Mouse (Mus musculus): Measurements from ENCODE around the gene Pomp. TPM values are rescaled to one million over a fixed set of nuclear protein-coding genes. Genes with fewer than 3 reads are reported as not detected.

Pomp gene
- polyA plus RNA-seq, 1 experiment from 2014 or later = 269 TPM

DNA sequence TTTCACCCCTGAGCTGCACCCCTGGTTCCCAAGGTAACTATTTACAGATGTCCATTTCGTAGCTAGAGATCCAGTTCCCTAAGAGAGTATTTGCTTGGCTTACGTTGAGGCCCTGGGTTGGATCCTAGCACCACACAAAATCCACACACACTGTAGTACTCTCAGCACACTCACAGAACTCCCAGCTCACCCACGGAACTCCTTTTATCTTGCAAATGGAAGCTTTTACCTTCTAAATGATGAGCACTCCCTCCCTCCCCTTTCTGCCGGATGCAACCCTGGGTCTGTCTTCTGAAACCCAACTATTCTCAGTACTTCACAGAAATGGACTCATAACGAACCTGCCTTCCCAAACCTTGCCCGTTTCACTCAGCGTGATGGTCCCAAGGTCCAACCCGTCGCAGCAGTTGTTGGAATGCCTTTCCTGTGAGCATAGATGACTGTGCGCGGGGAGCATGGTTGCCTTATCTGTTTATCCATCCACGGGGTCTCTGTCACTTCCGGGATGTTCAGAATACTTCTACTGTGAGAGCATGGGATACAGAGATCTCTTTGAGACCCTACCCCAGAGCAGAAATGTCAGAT lies 36.1 kb upstream of the Pomp start:
- H3K36me3 ChIP-seq (ENCODE audit: control insufficient read depth, insufficient read depth) = no peaks in the 10 kb centered on the region
- no peak for ATAC-seq (replicated peaks; ENCODE audit: extremely low read depth, insufficient read depth, low FRiP score)
- WGBS = 74% methylated on average over 13 of the region's 13 CpGs
- H3K4me3 ChIP-seq (ENCODE audit: low read length) = no peak overlapping the region
- H3K9me3 ChIP-seq (replicated peaks; ENCODE audit: control insufficient read depth, low read length) = no peaks in the 10 kb centered on the region; the same call in 1 of the 2 replicates
- H3K4me2 ChIP-seq (ENCODE audit: low read depth, low read length) = no peak overlapping the region
- H3K4me1 ChIP-seq (ENCODE audit: control insufficient read depth, insufficient read depth, low read length) = peaks cover 15% of the 10 kb centered on the region
- H3K9ac ChIP-seq (ENCODE audit: low read length) = no peak overlapping the region
- H3K27me3 ChIP-seq (ENCODE audit: control insufficient read depth, insufficient read depth, low read length) = no peaks in the 10 kb centered on the region
- H3K27ac ChIP-seq (ENCODE audit: low read length) = no peak overlapping the region

DNA sequence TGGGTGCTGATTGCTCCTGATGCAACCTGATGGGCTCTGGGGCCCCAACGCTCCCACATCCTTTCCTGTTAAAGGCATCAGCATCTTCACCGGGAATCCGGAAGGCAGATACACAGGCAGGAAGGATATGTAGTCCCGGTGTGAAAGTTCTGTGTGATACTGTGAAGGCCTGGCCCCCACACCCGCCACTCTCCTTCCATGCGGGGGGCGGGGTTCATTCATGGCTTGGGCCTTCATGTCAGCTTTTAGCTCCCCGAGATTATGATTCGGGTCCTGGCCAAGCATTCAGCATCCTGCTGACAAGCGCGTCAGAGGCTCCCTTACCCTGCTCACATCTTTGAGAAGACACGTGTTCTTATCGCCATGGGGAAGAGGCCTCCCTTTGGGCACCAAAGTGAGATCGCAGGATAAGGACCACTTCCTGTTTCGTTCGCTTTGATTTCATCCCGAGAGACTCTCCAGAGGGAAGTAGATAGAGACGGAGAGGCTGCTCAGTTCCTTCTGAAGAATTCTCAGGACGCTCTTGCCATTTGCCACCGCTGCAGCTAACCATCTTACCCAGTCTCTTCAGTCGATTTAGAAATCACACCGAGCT lies 34.8 kb upstream of the Pomp start:
- H3K27ac ChIP-seq (ENCODE audit: low read length) = no peak overlapping the region

DNA sequence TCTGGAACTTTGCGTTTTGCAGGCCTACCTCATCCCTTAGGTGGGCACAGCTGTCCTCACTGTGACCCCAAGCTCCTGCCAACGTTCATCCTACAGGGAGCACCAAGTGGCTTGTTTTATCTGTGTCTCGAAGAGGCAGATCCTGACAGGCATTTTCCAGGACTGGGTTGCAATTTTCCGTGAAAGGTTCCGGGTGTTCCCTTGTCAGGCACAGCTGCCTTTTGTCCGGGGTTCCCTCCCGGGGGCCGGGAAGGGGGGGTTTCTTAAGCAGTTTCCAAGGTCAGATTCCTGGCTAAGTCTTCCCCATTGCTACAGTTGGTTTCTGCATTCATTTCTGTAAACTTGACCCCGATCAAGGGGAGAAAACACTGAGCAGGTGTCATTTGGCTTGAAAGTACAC lies 34.2 kb upstream of the Pomp start:
- Histone ChIP-seq H3K4me1 (ENCODE audit: control insufficient read depth, insufficient read depth, low read length) (peaks cover 15% of the 10 kb centered on the region), H3K9ac (ENCODE audit: low read length) (0 out of 2 replicates have a peak overlapping the region, but pooled peaks have one; percentile 40), H3K4me2 (ENCODE audit: low read depth, low read length) (peak overlapping the region; percentile 61), H3K27ac (ENCODE audit: low read length) (no peak overlapping the region), H3K9me3 (replicated peaks; ENCODE audit: control insufficient read depth, low read length) (no peaks in the 10 kb centered on the region; the same call in 1 of the 2 replicates), H3K27me3 (ENCODE audit: control insufficient read depth, insufficient read depth, low read length) (no peaks in the 10 kb centered on the region), H3K4me3 (ENCODE audit: low read length) (peak overlapping the region; percentile 35), H3K36me3 (ENCODE audit: control insufficient read depth, insufficient read depth) (no peaks in the 10 kb centered on the region)
- 31% methylated on average over 9 of the region's 9 CpGs for WGBS
- peak; percentile 25; the same call in 1 of the 2 replicates for ATAC-seq (replicated peaks; ENCODE audit: extremely low read depth, insufficient read depth, low FRiP score)

More for the DNA sequence above, 34.8 kb upstream of the Pomp start:
- peak overlapping the region; percentile 61 for H3K4me2 ChIP-seq (ENCODE audit: low read depth, low read length)
- no peaks in the 10 kb centered on the region for H3K36me3 ChIP-seq (ENCODE audit: control insufficient read depth, insufficient read depth)
- peak; percentile 39; the same call in 1 of the 2 replicates for ATAC-seq (replicated peaks; ENCODE audit: extremely low read depth, insufficient read depth, low FRiP score)
- WGBS = 19% methylated on average over 22 of the region's 22 CpGs
- H3K4me3 ChIP-seq (ENCODE audit: low read length) = peak overlapping the region; percentile 35
- peak overlapping the region; percentile 30; the same call in 1 of the 2 replicates for H3K9ac ChIP-seq (ENCODE audit: low read length)
- no peaks in the 10 kb centered on the region for H3K27me3 ChIP-seq (ENCODE audit: control insufficient read depth, insufficient read depth, low read length)
- H3K9me3 ChIP-seq (replicated peaks; ENCODE audit: control insufficient read depth, low read length) = no peaks in the 10 kb centered on the region; the same call in 1 of the 2 replicates
- peaks cover 15% of the 10 kb centered on the region for H3K4me1 ChIP-seq (ENCODE audit: control insufficient read depth, insufficient read depth, low read length)

DNA sequence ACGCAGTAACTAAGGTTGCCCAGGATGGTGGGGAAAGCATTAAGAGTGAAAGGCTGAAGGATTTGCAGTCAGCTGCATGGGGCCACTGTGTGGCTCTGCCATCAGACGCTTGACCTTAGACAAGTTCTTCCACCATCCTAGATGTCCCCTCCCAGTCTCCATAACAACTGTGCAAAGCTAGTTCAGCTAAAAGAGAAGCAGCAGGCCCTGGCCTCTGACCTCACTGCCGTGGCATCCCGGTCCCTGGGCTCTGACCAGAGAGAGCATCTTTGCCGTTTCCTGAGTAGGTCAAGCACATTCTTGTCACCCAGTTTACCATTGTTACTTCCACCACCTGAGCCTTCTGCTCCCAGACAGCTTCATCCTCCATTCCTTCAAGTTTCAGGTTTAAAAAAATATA lies 33.7 kb upstream of the Pomp start:
- H3K27me3 ChIP-seq (ENCODE audit: control insufficient read depth, insufficient read depth, low read length) = no peaks in the 10 kb centered on the region
- H3K9me3 ChIP-seq (replicated peaks; ENCODE audit: control insufficient read depth, low read length) = no peaks in the 10 kb centered on the region; the same call in 1 of the 2 replicates
- H3K27ac ChIP-seq (ENCODE audit: low read length) = no peak overlapping the region
- H3K4me2 ChIP-seq (ENCODE audit: low read depth, low read length) = no peak overlapping the region
- H3K4me1 ChIP-seq (ENCODE audit: control insufficient read depth, insufficient read depth, low read length) = peaks cover 15% of the 10 kb centered on the region
- ATAC-seq (replicated peaks; ENCODE audit: extremely low read depth, insufficient read depth, low FRiP score) = no peak
- no peaks in the 10 kb centered on the region for H3K36me3 ChIP-seq (ENCODE audit: control insufficient read depth, insufficient read depth)
- H3K4me3 ChIP-seq (ENCODE audit: low read length) = no peak overlapping the region
- WGBS = 38% methylated on average over 5 of the region's 5 CpGs
- no peak overlapping the region for H3K9ac ChIP-seq (ENCODE audit: low read length)

DNA sequence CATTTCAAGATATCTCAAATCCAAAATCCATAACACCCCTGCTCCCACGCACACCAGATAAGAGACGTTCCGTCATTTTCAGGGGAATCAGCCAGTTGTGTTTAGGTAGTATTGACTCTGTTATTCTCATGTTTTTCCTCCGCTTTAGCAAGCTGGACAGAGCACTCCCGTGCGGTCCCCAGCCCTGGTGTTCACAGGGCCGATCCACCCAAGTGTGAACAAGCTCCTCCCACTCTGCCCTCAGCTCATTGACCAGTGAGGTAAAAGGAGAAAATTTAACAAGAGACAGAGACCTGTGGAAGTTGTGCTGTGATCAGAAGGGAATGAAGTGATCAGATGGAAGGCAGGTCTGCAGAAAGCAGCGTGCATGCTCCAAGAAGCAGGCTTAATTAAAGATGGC lies 31.4 kb upstream of the Pomp start:
- no peak overlapping the region for H3K4me3 ChIP-seq (ENCODE audit: low read length)

DNA sequence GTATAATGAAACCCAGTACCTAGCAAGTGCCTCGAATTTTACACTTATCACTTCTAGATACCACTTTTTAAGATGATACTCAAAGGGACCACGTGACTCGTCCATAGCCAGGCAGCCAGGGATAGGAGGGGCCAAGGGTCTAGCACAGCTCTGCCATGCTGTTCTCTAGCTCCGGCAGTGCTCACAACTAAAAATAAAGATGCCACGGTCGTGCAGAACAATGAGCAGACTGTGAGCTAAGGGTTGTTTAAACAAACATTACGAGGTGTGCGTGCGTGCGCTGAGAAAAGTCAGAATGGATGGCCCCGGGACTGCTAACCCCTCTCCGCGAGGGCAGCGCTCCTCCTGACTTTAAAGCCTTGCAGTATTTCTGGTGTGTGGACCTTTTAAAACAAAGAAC lies 27.4 kb upstream of the Pomp start:
- H3K27me3 ChIP-seq (ENCODE audit: control insufficient read depth, insufficient read depth, low read length) = no peaks in the 10 kb centered on the region
- WGBS = 28% methylated on average over 14 of the region's 14 CpGs
- no peaks in the 10 kb centered on the region for H3K9me3 ChIP-seq (replicated peaks; ENCODE audit: control insufficient read depth, low read length)
- H3K4me1 ChIP-seq (ENCODE audit: control insufficient read depth, insufficient read depth, low read length) = peaks cover 7% of the 10 kb centered on the region
- H3K9ac ChIP-seq (ENCODE audit: low read length) = no peak overlapping the region
- H3K4me3 ChIP-seq (ENCODE audit: low read length) = peak overlapping the region; percentile 6; the same call in 1 of the 2 replicates
- H3K27ac ChIP-seq (ENCODE audit: low read length) = 0 out of 2 replicates have a peak overlapping the region, but pooled peaks have one; percentile 10
- H3K4me2 ChIP-seq (ENCODE audit: low read depth, low read length) = peak overlapping the region; percentile 36
- no peaks in the 10 kb centered on the region for H3K36me3 ChIP-seq (ENCODE audit: control insufficient read depth, insufficient read depth)
- ATAC-seq (replicated peaks; ENCODE audit: extremely low read depth, insufficient read depth, low FRiP score) = 0 out of 2 replicates have a peak, but pooled peaks have one; percentile 14

More for the DNA sequence above, 31.4 kb upstream of the Pomp start:
- Histone ChIP-seq H3K27ac (ENCODE audit: low read length) (no peak overlapping the region), H3K36me3 (ENCODE audit: control insufficient read depth, insufficient read depth) (no peaks in the 10 kb centered on the region), H3K9ac (ENCODE audit: low read length) (no peak overlapping the region), H3K4me2 (ENCODE audit: low read depth, low read length) (no peak overlapping the region), H3K4me1 (ENCODE audit: control insufficient read depth, insufficient read depth, low read length) (peaks cover 19% of the 10 kb centered on the region), H3K9me3 (replicated peaks; ENCODE audit: control insufficient read depth, low read length) (no peaks in the 10 kb centered on the region), H3K27me3 (ENCODE audit: control insufficient read depth, insufficient read depth, low read length) (no peaks in the 10 kb centered on the region)
- ATAC-seq (replicated peaks; ENCODE audit: extremely low read depth, insufficient read depth, low FRiP score) = no peak
- WGBS = 81% methylated on average over 8 of the region's 8 CpGs

DNA sequence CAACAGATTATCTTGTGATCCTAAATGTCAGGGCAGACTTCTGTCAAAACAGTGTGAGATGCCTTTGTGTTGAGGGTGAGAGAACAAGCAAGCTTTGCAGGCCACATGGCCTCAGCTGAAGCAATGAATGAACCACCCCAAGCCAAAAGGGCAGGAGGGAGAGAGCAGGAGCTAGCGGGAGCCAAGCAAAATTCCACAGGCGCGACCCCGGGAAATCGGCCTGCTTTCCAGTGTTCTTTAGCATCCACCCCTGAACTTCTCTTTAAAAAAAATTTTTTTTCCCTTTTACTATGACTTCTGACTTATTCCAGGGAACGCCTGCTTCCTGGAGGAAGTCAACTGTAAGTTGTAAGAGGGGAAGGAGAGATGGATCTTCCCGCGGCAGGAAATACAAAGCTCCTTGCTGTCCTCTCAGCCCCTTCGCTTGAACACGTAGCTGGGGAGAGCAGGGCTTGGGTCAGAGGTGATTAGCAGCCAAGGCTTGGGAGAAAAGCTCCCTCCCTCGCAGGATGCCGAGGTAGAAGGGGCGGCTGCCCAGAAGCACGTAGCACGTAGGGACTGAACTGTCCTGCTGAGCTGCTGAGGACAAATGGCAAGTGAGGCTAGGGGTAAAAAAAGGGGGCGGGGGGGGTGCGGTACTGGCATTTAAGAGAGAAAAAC lies 25.3 kb upstream of the Pomp start:
- Histone ChIP-seq H3K36me3 (ENCODE audit: control insufficient read depth, insufficient read depth) (no peaks in the 10 kb centered on the region), H3K27me3 (ENCODE audit: control insufficient read depth, insufficient read depth, low read length) (no peaks in the 10 kb centered on the region), H3K4me3 (ENCODE audit: low read length) (no peak overlapping the region), H3K4me1 (ENCODE audit: control insufficient read depth, insufficient read depth, low read length) (peaks cover 7% of the 10 kb centered on the region), H3K9me3 (replicated peaks; ENCODE audit: control insufficient read depth, low read length) (no peaks in the 10 kb centered on the region), H3K27ac (ENCODE audit: low read length) (no peak overlapping the region), H3K4me2 (ENCODE audit: low read depth, low read length) (peak overlapping the region; percentile 33; the same call in 1 of the 2 replicates), H3K9ac (ENCODE audit: low read length) (no peak overlapping the region)
- ATAC-seq (replicated peaks; ENCODE audit: extremely low read depth, insufficient read depth, low FRiP score) = 0 out of 2 replicates have a peak, but pooled peaks have one; percentile 14
- 15% methylated on average over 17 of the region's 17 CpGs for WGBS

DNA sequence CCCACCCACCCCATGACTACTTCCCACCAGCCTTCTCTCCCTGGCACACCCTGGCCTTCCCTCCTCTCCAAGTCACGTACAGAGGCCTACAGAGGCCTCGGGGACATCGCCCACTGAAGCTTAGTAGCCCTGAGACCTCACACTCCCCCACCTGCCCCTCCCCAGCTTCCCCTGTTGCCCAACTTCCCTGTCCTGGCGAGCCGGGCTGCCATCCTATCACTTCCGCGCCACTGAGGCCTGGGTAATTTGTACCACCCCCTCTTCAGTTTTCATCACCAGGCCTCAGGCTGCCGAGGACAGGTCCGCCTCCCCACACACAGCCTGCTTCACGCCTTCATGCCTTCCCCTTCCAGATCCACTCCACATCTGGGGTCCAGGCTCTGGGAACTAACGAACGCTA lies 20.8 kb upstream of the Pomp start:
- WGBS = 67% methylated on average over 12 of the region's 12 CpGs
- H3K9ac ChIP-seq (ENCODE audit: low read length) = no peak overlapping the region
- no peaks in the 10 kb centered on the region for H3K9me3 ChIP-seq (replicated peaks; ENCODE audit: control insufficient read depth, low read length)
- ATAC-seq (replicated peaks; ENCODE audit: extremely low read depth, insufficient read depth, low FRiP score) = no peak
- H3K4me3 ChIP-seq (ENCODE audit: low read length) = no peak overlapping the region
- no peaks in the 10 kb centered on the region for H3K36me3 ChIP-seq (ENCODE audit: control insufficient read depth, insufficient read depth)
- peaks cover 3% of the 10 kb centered on the region; the same call in 1 of the 2 replicates for H3K4me1 ChIP-seq (ENCODE audit: control insufficient read depth, insufficient read depth, low read length)
- no peaks in the 10 kb centered on the region for H3K27me3 ChIP-seq (ENCODE audit: control insufficient read depth, insufficient read depth, low read length)
- H3K4me2 ChIP-seq (ENCODE audit: low read depth, low read length) = no peak overlapping the region
- no peak overlapping the region for H3K27ac ChIP-seq (ENCODE audit: low read length)

DNA sequence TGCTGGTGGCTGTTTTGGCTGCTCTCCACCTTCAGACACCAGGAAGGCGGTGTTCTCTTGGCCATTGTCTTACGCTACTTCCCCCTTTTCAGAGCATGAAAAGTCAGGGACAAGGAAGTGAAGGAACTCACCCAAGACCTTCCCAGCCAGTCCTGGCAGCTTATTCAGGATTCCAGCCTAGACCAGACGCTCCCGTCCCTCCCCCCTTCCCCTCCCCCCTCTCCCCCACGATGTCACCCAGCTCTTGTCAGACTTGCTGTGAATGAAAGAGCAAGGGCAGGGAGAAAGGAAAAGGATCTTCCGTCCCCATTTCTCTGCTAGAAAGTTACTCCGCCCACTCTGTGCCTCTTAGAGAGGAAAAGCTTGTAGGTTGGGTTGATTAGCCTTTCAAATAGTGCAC lies 16.9 kb upstream of the Pomp start:
- H3K27ac ChIP-seq (ENCODE audit: low read length) = no peak overlapping the region
- H3K27me3 ChIP-seq (ENCODE audit: control insufficient read depth, insufficient read depth, low read length) = no peaks in the 10 kb centered on the region
- WGBS = 56% methylated on average over 7 of the region's 7 CpGs

More for the DNA sequence above, 16.9 kb upstream of the Pomp start:
- no peaks in the 10 kb centered on the region for H3K36me3 ChIP-seq (ENCODE audit: control insufficient read depth, insufficient read depth)
- ATAC-seq (replicated peaks; ENCODE audit: extremely low read depth, insufficient read depth, low FRiP score) = no peak
- H3K4me1 ChIP-seq (ENCODE audit: control insufficient read depth, insufficient read depth, low read length) = peaks cover 5% of the 10 kb centered on the region; the same call in 1 of the 2 replicates
- no peak overlapping the region for H3K9ac ChIP-seq (ENCODE audit: low read length)
- no peak overlapping the region for H3K4me3 ChIP-seq (ENCODE audit: low read length)
- 0 out of 2 replicates have a peak, but pooled peaks cover under 1% of the 10 kb centered on the region for H3K9me3 ChIP-seq (replicated peaks; ENCODE audit: control insufficient read depth, low read length)
- no peak overlapping the region for H3K4me2 ChIP-seq (ENCODE audit: low read depth, low read length)
